Mouse (Mus musculus): ENCODE results near the gene Erf.

- TF ChIP-seq POLR2A (IDR thresholded peaks at IDR 0.05; ENCODE audit: borderline replicate concordance, extremely low read depth, low read depth, low read length) (no peak), CTCF (IDR thresholded peaks at IDR 0.05; ENCODE audit: insufficient read depth, low read length) (no peak)
These were observed 39.9 kb upstream of the Erf start for GRCm38 (mm10) chr7:25290463-25290862.

Data from lung, adult 2 months (tissue).